Mouse (Mus musculus) bone marrow macrophage, adult 2 months (primary cell): ENCODE data around the gene Fkbpl. TPM values are rescaled to one million over a fixed set of nuclear protein-coding genes. Genes with fewer than 3 reads are reported as not detected.

Source experiments
- H3K27ac ChIP-seq: 2 replicates; pipeline ENCODE4 v1.5.1; 2012; ENCODE audit warnings: low read depth, low read length; ENCODE audit not compliant: insufficient read depth
- H3K4me1 ChIP-seq: 2 replicates; pipeline ENCODE4 v1.6.1; 2012; ENCODE audit warnings: low read length; ENCODE audit not compliant: control insufficient read depth, insufficient read depth
- H3K4me3 ChIP-seq: 2 replicates; pipeline ENCODE4 v1.5.1; 2012; ENCODE audit warnings: mild to moderate bottlenecking, low read length, moderate library complexity; ENCODE audit not compliant: insufficient read depth
- CTCF ChIP-seq: IDR thresholded peaks from 2 replicates; pipeline ENCODE4 v1.5.1; 2012; ENCODE audit warnings: low read depth, mild to moderate bottlenecking, low read length, moderate library complexity
- POLR2A ChIP-seq: IDR thresholded peaks from 2 replicates; pipeline ENCODE4 v1.6.1; 2012; ENCODE audit warnings: mild to moderate bottlenecking, low read depth, low read length, borderline replicate concordance
- polyA plus RNA-seq: library from polyadenylated mRNA; stranded (reverse); fragments of >200 nt; gene quantifications from 2 replicates; pipeline ENCODE4 v1.2.4, GENCODE M21; 2012; ENCODE audit not compliant: missing spikeins, insufficient read depth, insufficient read length

The Fkbpl gene
- polyA plus RNA-seq: 22.4 and 22.9 TPM in 2 replicates

DNA sequence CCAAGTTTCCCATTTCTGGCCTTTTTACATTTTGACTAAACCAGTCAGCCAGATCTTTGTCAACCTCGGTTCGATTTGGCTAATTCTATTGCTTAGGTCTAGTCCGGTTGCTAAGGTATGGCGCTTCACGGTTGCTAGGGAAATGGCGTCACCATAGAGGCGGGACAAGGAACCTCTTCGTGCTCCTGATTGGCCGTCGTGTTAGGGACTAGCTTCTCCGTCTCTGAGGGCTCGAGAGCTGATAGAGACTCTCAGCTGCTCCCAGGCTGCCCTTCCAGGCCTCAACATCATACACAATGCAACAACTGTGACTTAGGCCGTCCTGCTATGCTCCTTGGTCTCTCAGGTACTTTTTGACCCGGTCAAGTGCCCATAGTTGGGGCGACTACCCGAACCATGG lies at the start of gene Fkbpl:
Gene Fkbpl (plus strand): TSS at position 157 of the 400 bp plus-strand sequence.
- H3K4me1 ChIP-seq: peaks cover 68% of the 10 kb centered on the region
- no peak for TF ChIP-seq CTCF

GRCm38 (mm10) chr17:34596098-34596497 lies 48.5 kb upstream of the Fkbpl start:
- peaks cover 2% of the 10 kb centered on the region for H3K4me1 ChIP-seq
- TF ChIP-seq CTCF (no peak), POLR2A (no peak)
- H3K27ac ChIP-seq: no peak overlapping the region
- no peak overlapping the region for H3K4me3 ChIP-seq

More for the DNA sequence above, at the start of gene Fkbpl:
- H3K27ac ChIP-seq: peak within 1 kb of the TSS; percentile 72
- peak within 1 kb of the TSS; percentile 74 for H3K4me3 ChIP-seq

- no peak within 1 kb of the TSS for H3K4me3 ChIP-seq
- no peak within 1 kb of the TSS for H3K27ac ChIP-seq
- peaks cover 1% of the 10 kb centered on the region; the same call in 1 of the 2 replicates for H3K4me1 ChIP-seq
- no peak for TF ChIP-seq POLR2A
- TF ChIP-seq CTCF: no peak
These were observed 46.9 kb upstream of the Fkbpl start, which contains the start of gene Ager for GRCm38 (mm10) chr17:34597566-34598095. Gene Ager, plus strand, starts transcription at chr17:34597862.

- TF ChIP-seq CTCF (no peak), POLR2A (no peak)
- peaks cover 5% of the 10 kb centered on the region; the same call in 1 of the 2 replicates for H3K4me1 ChIP-seq
- H3K4me3 ChIP-seq: no peak overlapping the region
- no peak overlapping the region for H3K27ac ChIP-seq
These were observed 44.7 kb upstream of the Fkbpl start for GRCm38 (mm10) chr17:34599891-34600290.

- Histone ChIP-seq H3K4me1 (peaks cover 8% of the 10 kb centered on the region), H3K4me3 (no peak overlapping the region), H3K27ac (no peak overlapping the region)
- TF ChIP-seq CTCF (no peak), POLR2A (no peak)
These were observed 42.8 kb upstream of the Fkbpl start for GRCm38 (mm10) chr17:34601796-34602195.

DNA sequence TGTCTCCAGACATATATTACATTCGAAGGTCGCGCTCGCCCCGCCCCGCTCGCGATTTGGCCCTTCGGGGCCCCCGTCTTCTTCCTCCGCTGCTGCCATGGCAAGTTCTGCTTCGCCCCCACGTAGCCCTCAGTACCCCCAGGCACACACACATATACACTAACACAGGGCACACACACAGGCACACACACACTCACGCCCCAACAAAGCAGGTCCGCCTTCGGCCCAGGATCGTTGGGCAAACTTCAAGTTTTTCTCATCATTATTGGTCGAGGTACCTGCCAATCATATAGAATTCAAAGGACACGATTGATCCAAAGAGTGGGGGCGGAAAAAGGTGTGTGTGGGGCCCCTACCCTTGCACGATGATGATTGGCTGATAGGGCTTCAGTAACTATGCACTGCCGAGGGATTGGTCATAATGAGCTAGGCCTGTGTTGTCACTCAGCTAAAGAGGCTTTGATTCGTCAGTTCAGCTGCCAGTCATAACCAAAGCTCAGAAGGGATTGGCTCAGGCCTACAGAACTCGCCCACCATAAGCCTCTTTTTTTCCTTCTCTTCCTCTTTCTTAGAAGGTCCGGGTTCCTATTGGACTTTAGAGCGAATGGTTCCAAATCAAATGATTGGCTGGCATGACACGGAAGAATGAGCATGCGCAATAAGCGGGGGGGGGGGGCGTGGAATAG lies 41.0 kb upstream of the Fkbpl start, which contains the start of gene Rnf5:
Gene Rnf5 (minus strand): TSS at position 316 of the 686 bp plus-strand sequence.
- TF ChIP-seq POLR2A (no peak), CTCF (no peak)
- Histone ChIP-seq H3K4me1 (peaks cover 9% of the 10 kb centered on the region), H3K4me3 (peak within 1 kb of the TSS; percentile 81), H3K27ac (peak within 1 kb of the TSS; percentile 66)

DNA sequence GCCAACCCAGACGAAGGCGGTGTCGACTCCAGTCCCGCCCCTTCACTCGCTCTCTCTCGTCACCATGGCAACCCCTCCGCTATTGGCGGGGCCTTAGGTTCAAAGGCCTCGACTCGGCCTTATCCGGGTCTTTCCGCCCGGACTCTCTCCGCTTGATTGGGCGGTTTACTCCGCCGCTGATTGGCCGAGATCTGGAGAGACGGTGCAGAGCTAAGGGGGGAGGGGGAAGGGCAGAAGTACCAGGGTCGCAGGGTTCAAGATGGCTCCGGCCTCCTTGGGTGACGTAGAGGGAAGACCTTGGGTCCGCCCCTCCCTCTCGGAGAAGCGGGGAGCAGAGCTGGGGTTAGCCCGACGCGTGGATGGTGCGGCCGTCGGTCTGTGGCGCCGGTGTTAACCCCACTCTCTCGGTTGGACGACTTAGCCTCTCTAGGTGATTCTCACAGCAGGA lies 40.5 kb upstream of the Fkbpl start, which contains the start of gene Agpat1:
Gene Agpat1 (plus strand): TSS at position 202 of the 448 bp plus-strand sequence.
- TF ChIP-seq CTCF (no peak), POLR2A (no peak; the same call in 1 of the 2 replicates)
- Histone ChIP-seq H3K4me3 (peak within 1 kb of the TSS; percentile 81), H3K27ac (peak within 1 kb of the TSS; percentile 66), H3K4me1 (peaks cover 9% of the 10 kb centered on the region)

- Histone ChIP-seq H3K4me3 (peak overlapping the region; percentile 81), H3K4me1 (peaks cover 9% of the 10 kb centered on the region), H3K27ac (peak overlapping the region; percentile 37)
- no peak for TF ChIP-seq CTCF
- no peak for TF ChIP-seq POLR2A
These were observed 39.9 kb upstream of the Fkbpl start for GRCm38 (mm10) chr17:34604511-34605237.

DNA sequence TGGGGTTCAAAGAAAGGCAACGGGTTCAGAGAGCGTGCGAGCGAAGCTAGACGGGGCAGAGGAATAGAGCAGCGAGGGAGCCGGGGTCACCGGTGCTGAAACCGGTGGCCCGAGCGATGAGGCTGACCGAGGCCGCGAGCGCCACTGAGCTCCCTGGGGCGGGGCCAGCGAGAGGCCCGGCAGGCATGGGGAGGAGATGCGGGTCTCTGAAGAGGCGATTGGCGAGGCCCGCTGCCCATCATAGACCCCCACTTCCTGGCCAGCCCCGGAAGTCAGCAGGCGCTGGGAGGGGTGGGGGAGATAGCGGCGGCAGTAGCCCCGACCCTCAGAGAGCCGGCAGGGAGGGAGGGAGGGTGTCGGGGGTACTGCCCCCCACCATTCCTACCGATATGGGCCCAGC lies 39.0 kb upstream of the Fkbpl start:
- TF ChIP-seq POLR2A (0 out of 2 replicates have a peak, but pooled peaks have one; percentile 4), CTCF (no peak)
- peaks cover 9% of the 10 kb centered on the region for H3K4me1 ChIP-seq
- H3K4me3 ChIP-seq: peak overlapping the region; percentile 81
- H3K27ac ChIP-seq: peak overlapping the region; percentile 44
